Mouse (Mus musculus): ENCODE data around the gene Tnfrsf22. TPM values are rescaled to one million over a fixed set of nuclear protein-coding genes. Genes with fewer than 3 reads are reported as not detected.

Tnfrsf22 gene
- total and polyA plus RNA-seq, 2 experiments from 2014 or later: 1.3 to 3.6 TPM

- DNase-seq (no peak), ATAC-seq (no peak)
- H3K36me3 ChIP-seq (ENCODE audit: insufficient read depth): no peaks in the 10 kb centered on the region
- no peaks in the 10 kb centered on the region for H3K27me3 ChIP-seq (ENCODE audit: insufficient read depth, low read length)
- no peaks in the 10 kb centered on the region for H3K9me3 ChIP-seq (ENCODE audit: low read length)
- no peaks in the 10 kb centered on the region for H3K4me1 ChIP-seq (ENCODE audit: insufficient read depth)
- no peak for TF ChIP-seq CTCF (IDR thresholded peaks at IDR 0.05; ENCODE audit: low read depth)
- no peak overlapping the region for H3K9ac ChIP-seq
- H3K27ac ChIP-seq (ENCODE audit: low read depth, low read length): no peak overlapping the region
- WGBS: 73% methylated on average over 1 of the region's 1 CpGs
- no peak overlapping the region for H3K4me2 ChIP-seq (ENCODE audit: low read depth)
- no peak overlapping the region for H3K4me3 ChIP-seq (ENCODE audit: low read depth, low read length)
Observed at GRCm38 (mm10) chr7:143629501-143629900, 20.0 kb downstream of the Tnfrsf22 start.

DNA sequence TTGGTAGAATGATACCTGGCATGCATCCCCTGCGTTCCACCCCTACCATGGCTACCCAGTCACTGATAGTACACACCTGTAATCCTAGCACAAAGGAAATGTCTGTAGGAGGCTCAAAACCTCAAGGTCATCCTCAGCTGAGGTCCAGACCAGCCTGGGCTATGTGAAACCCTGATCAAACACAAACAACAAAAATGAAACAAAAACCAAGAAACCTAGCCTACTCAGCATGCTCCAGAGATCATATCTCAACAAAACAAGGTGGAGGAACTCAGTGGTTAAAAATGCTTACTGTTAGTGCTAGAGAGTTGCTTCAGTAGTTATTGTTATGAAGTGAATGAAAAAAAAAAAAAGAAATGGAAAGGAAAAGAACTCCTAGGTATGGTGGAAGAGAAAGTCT, 20.9 kb downstream of the Tnfrsf22 start, which contains the start of gene Tnfrsf26:
Gene Tnfrsf26, minus strand, starts transcription at position 183 of the 400 bp plus-strand sequence.
- ATAC-seq (no peak), DNase-seq (no peak)
- Histone ChIP-seq H3K36me3 (ENCODE audit: insufficient read depth) (no peaks in the 10 kb centered on the region), H3K4me3 (ENCODE audit: low read depth, low read length) (no peak within 1 kb of the TSS), H3K27me3 (ENCODE audit: insufficient read depth, low read length) (no peaks in the 10 kb centered on the region), H3K4me1 (ENCODE audit: insufficient read depth) (no peaks in the 10 kb centered on the region), H3K9ac (no peak within 1 kb of the TSS), H3K4me2 (ENCODE audit: low read depth) (no peak within 1 kb of the TSS), H3K27ac (ENCODE audit: low read depth, low read length) (no peak within 1 kb of the TSS), H3K9me3 (ENCODE audit: low read length) (no peaks in the 10 kb centered on the region)
- TF ChIP-seq CTCF (IDR thresholded peaks at IDR 0.05; ENCODE audit: low read depth): no peak
- 96% methylated on average over 1 of the region's 1 CpGs for WGBS

DNA sequence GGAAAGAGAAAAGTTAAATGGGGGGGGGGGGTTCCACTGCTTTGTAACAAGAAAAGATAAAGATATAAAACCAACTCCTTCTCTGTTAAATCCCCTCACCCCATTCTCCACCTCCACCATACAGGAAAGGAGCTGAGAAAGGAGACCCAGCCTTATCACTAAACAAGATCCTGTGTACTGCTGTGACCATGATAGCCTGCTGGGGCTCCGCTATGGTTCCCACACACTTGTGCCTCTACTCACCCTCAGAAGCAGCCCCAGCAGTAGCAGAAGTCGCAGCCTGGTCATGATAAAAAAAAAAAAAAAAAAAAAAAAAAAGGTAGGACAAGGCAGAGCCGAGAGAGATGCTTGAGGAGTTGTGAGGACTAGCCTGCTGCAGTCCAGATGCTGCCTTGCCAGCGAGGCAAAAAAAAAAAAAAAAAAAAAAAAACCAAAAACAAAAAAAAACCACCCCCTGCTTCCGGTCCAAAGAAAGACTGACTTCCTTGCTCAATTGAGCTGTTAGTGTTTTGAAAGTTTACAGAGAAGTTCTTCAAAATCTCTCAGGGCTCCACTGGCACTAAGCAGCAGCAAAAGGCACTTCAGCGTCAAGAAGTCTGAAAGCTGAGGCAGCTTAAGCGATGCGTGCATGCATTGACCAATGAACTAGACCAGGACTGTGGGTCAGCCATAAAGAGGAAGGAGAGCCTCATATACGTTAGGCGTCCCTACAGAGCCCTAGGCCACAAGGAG, 21.7 kb downstream of the Tnfrsf22 start:
- 63% methylated on average over 10 of the region's 10 CpGs for WGBS

GRCm38 (mm10) chr7:143626178-143626577, 23.3 kb downstream of the Tnfrsf22 start:
- no peak for ATAC-seq
- H3K4me2 ChIP-seq (ENCODE audit: low read depth): no peak overlapping the region
- WGBS: 67% methylated on average over 2 of the region's 2 CpGs

More for the DNA sequence above, 21.7 kb downstream of the Tnfrsf22 start:
- no peak for ATAC-seq
- Histone ChIP-seq H3K4me3 (ENCODE audit: low read depth, low read length) (no peak overlapping the region), H3K36me3 (ENCODE audit: insufficient read depth) (no peaks in the 10 kb centered on the region), H3K4me2 (ENCODE audit: low read depth) (no peak overlapping the region), H3K27me3 (ENCODE audit: insufficient read depth, low read length) (no peaks in the 10 kb centered on the region), H3K4me1 (ENCODE audit: insufficient read depth) (no peaks in the 10 kb centered on the region), H3K9ac (no peak overlapping the region), H3K9me3 (ENCODE audit: low read length) (no peaks in the 10 kb centered on the region), H3K27ac (ENCODE audit: low read depth, low read length) (no peak overlapping the region)
- TF ChIP-seq CTCF (IDR thresholded peaks at IDR 0.05; ENCODE audit: low read depth): no peak
- no peak for DNase-seq

GRCm38 (mm10) chr7:143625151-143625550, 24.3 kb downstream of the Tnfrsf22 start:
- Histone ChIP-seq H3K9ac (no peak overlapping the region), H3K27ac (ENCODE audit: low read depth, low read length) (no peak overlapping the region), H3K4me1 (ENCODE audit: insufficient read depth) (no peaks in the 10 kb centered on the region), H3K4me2 (ENCODE audit: low read depth) (no peak overlapping the region), H3K27me3 (ENCODE audit: insufficient read depth, low read length) (no peaks in the 10 kb centered on the region), H3K9me3 (ENCODE audit: low read length) (no peaks in the 10 kb centered on the region), H3K4me3 (ENCODE audit: low read depth, low read length) (no peak overlapping the region), H3K36me3 (ENCODE audit: insufficient read depth) (no peaks in the 10 kb centered on the region)
- ATAC-seq (no peak), DNase-seq (no peak)
- WGBS: 75% methylated on average over 5 of the region's 5 CpGs
- TF ChIP-seq CTCF (IDR thresholded peaks at IDR 0.05; ENCODE audit: low read depth): no peak

More at GRCm38 (mm10) chr7:143626178-143626577, 23.3 kb downstream of the Tnfrsf22 start:
- Histone ChIP-seq H3K9ac (no peak overlapping the region), H3K4me3 (ENCODE audit: low read depth, low read length) (no peak overlapping the region), H3K27me3 (ENCODE audit: insufficient read depth, low read length) (no peaks in the 10 kb centered on the region), H3K9me3 (ENCODE audit: low read length) (no peaks in the 10 kb centered on the region), H3K36me3 (ENCODE audit: insufficient read depth) (no peaks in the 10 kb centered on the region), H3K27ac (ENCODE audit: low read depth, low read length) (no peak overlapping the region), H3K4me1 (ENCODE audit: insufficient read depth) (no peaks in the 10 kb centered on the region)
- no peak for DNase-seq
- TF ChIP-seq CTCF (IDR thresholded peaks at IDR 0.05; ENCODE audit: low read depth): no peak

- no peak overlapping the region for H3K9ac ChIP-seq
- H3K4me1 ChIP-seq (ENCODE audit: insufficient read depth): no peaks in the 10 kb centered on the region
- no peak for ATAC-seq
- no peaks in the 10 kb centered on the region for H3K27me3 ChIP-seq (ENCODE audit: insufficient read depth, low read length)
- DNase-seq: no peak
- 94% methylated on average over 3 of the region's 3 CpGs for WGBS
- no peaks in the 10 kb centered on the region for H3K9me3 ChIP-seq (ENCODE audit: low read length)
- TF ChIP-seq CTCF (IDR thresholded peaks at IDR 0.05; ENCODE audit: low read depth): no peak
- H3K4me3 ChIP-seq (ENCODE audit: low read depth, low read length): no peak overlapping the region
- H3K4me2 ChIP-seq (ENCODE audit: low read depth): no peak overlapping the region
- H3K36me3 ChIP-seq (ENCODE audit: insufficient read depth): no peaks in the 10 kb centered on the region
- H3K27ac ChIP-seq (ENCODE audit: low read depth, low read length): no peak overlapping the region
Observed at GRCm38 (mm10) chr7:143624561-143624960, 24.9 kb downstream of the Tnfrsf22 start.

GRCm38 (mm10) chr7:143620951-143621350, 28.5 kb downstream of the Tnfrsf22 start:
- no peaks in the 10 kb centered on the region for H3K27me3 ChIP-seq (ENCODE audit: insufficient read depth, low read length)
- H3K4me3 ChIP-seq (ENCODE audit: low read depth, low read length): no peak overlapping the region
- ATAC-seq (no peak), DNase-seq (no peak)
- no peak overlapping the region for H3K4me2 ChIP-seq (ENCODE audit: low read depth)
- H3K9me3 ChIP-seq (ENCODE audit: low read length): no peaks in the 10 kb centered on the region
- no peak for TF ChIP-seq CTCF (IDR thresholded peaks at IDR 0.05; ENCODE audit: low read depth)
- no peaks in the 10 kb centered on the region for H3K36me3 ChIP-seq (ENCODE audit: insufficient read depth)
- no peak overlapping the region for H3K9ac ChIP-seq
- WGBS: 53% methylated on average over 1 of the region's 1 CpGs
- H3K4me1 ChIP-seq (ENCODE audit: insufficient read depth): no peaks in the 10 kb centered on the region
- H3K27ac ChIP-seq (ENCODE audit: low read depth, low read length): no peak overlapping the region
